Mouse (Mus musculus) forebrain, embryonic 11.5 days (tissue): ENCODE results near the gene Hoxb5. TPM values are rescaled to one million over a fixed set of nuclear protein-coding genes. Genes with fewer than 3 reads are reported as not detected.
A peak's percentile ranks its signal among the peaks of the same experiment; 100 is the strongest.

ENCODE experiments used
- ATAC-seq: fragments of 200-750 bp; cut with Nextera tagmentation; replicated peaks from 2 replicates; pipeline ENCODE4 v1.8.0; 2017; ENCODE audit warnings: moderate TSS enrichment; ENCODE audit not compliant: low FRiP score
- DNase-seq: peaks from one replicate; pipeline ENCODE4 v3.0.0-alpha.2; 2017; ENCODE audit warnings: low spot score
- H3K27ac ChIP-seq: fragments of 300-500 bp; sonication (generic); 2 replicates; pipeline ENCODE4 v1.5.1; 2014; ENCODE audit warnings: low read depth, low read length
- H3K27me3 ChIP-seq: fragments of 300-500 bp; sonication (generic); 2 replicates; pipeline ENCODE4 v1.6.1; 2014; ENCODE audit warnings: mild to moderate bottlenecking, low read length, mixed read lengths; ENCODE audit not compliant: control insufficient read depth, insufficient read depth
- H3K36me3 ChIP-seq: fragments of 300-500 bp; sonication (generic); 2 replicates; pipeline ENCODE4 v1.6.1; 2014; ENCODE audit warnings: mild to moderate bottlenecking, low read length, moderate library complexity, mixed read lengths; ENCODE audit not compliant: control insufficient read depth, insufficient read depth
- H3K4me1 ChIP-seq: fragments of 300-500 bp; sonication (generic); replicated peaks from 2 replicates; pipeline ENCODE4 v1.6.1; 2014; ENCODE audit warnings: low read length, mixed read lengths; ENCODE audit not compliant: control insufficient read depth, insufficient read depth
- H3K4me2 ChIP-seq: fragments of 300-500 bp; sonication (generic); 2 replicates; pipeline ENCODE4 v1.6.1; 2014; ENCODE audit warnings: low read depth, mild to moderate bottlenecking, low read length, moderate library complexity, mixed read lengths; ENCODE audit not compliant: severe bottlenecking
- H3K4me3 ChIP-seq: fragments of 300-500 bp; sonication (generic); 2 replicates; pipeline ENCODE4 v1.5.1; 2014; ENCODE audit warnings: low read depth, low read length
- H3K9ac ChIP-seq: fragments of 300-500 bp; sonication (generic); 2 replicates; pipeline ENCODE4 v1.6.1; 2014; ENCODE audit warnings: low read length
- H3K9me3 ChIP-seq: fragments of 300-500 bp; sonication (generic); 2 replicates; pipeline ENCODE4 v1.6.1; 2016; ENCODE audit warnings: low read length, mixed read lengths; ENCODE audit not compliant: control insufficient read depth
- WGBS: fragments of 180-500 bp; shearing (Covaris S2); extraction: QIAGEN DNeasy Blood & Tissue Kit; methylation state at CpG from one replicate; pipeline ENCODE4 v1.1.7; 2014; 5-methylcytosine and 5-hydroxymethylcytosine counted together
- polyA plus RNA-seq: library from polyadenylated mRNA; unstranded; fragments of >200 nt; fragmentation: Nextera tagmentation; extraction: Ambion mirVana; gene quantifications from 2 replicates; pipeline ENCODE4 v1.2.1, GENCODE M21; 2014

Hoxb5 gene
- polyA plus RNA-seq, 1 experiment from 2014 or later = not detected

- H3K27ac ChIP-seq = no peak overlapping the region
- no peak overlapping the region for H3K9ac ChIP-seq
- H3K27me3 ChIP-seq = peaks cover 100% of the 10 kb centered on the region
- H3K4me3 ChIP-seq = no peak overlapping the region
- H3K36me3 ChIP-seq = no peaks in the 10 kb centered on the region
- WGBS = 2% methylated on average over 31 of the region's 31 CpGs
- peak; percentile 83 for DNase-seq
- H3K4me2 ChIP-seq = no peak overlapping the region; the same call in 1 of the 2 replicates
- 0 out of 2 replicates have a peak, but pooled peaks have one; percentile 46 for ATAC-seq
- no peaks in the 10 kb centered on the region for H3K9me3 ChIP-seq
- peaks cover 3% of the 10 kb centered on the region; the same call in 1 of the 2 replicates for H3K4me1 ChIP-seq
These were observed 8.6 kb downstream of the Hoxb5 start for GRCm38 (mm10) chr11:96311520-96312417.

GRCm38 (mm10) chr11:96313134-96313533, 10.0 kb downstream of the Hoxb5 start:
- Histone ChIP-seq H3K4me1 (peaks cover 3% of the 10 kb centered on the region; the same call in 1 of the 2 replicates), H3K4me2 (no peak overlapping the region), H3K36me3 (no peaks in the 10 kb centered on the region), H3K9me3 (no peaks in the 10 kb centered on the region), H3K4me3 (no peak overlapping the region), H3K27me3 (peaks cover 100% of the 10 kb centered on the region), H3K9ac (no peak overlapping the region), H3K27ac (no peak overlapping the region)
- ATAC-seq (no peak), DNase-seq (no peak)
- WGBS = 25% methylated on average over 2 of the region's 2 CpGs

- H3K27ac ChIP-seq = no peak overlapping the region
- no peak overlapping the region for H3K9ac ChIP-seq
These were observed 10.8 kb downstream of the Hoxb5 start for GRCm38 (mm10) chr11:96313806-96314428.

GRCm38 (mm10) chr11:96314671-96315343, 11.7 kb downstream of the Hoxb5 start:
- ATAC-seq (no peak), DNase-seq (no peak)
- H3K9ac ChIP-seq = no peak overlapping the region
- no peak overlapping the region for H3K27ac ChIP-seq
- WGBS = under 1% methylated on average over 34 of the region's 34 CpGs
- H3K36me3 ChIP-seq = no peaks in the 10 kb centered on the region
- no peak overlapping the region for H3K4me3 ChIP-seq
- peaks cover 8% of the 10 kb centered on the region for H3K4me1 ChIP-seq
- H3K4me2 ChIP-seq = no peak overlapping the region
- no peaks in the 10 kb centered on the region for H3K9me3 ChIP-seq
- peaks cover 100% of the 10 kb centered on the region for H3K27me3 ChIP-seq

More at GRCm38 (mm10) chr11:96313806-96314428, 10.8 kb downstream of the Hoxb5 start:
- Histone ChIP-seq H3K9me3 (no peaks in the 10 kb centered on the region), H3K36me3 (no peaks in the 10 kb centered on the region), H3K4me3 (no peak overlapping the region), H3K4me1 (peaks cover 7% of the 10 kb centered on the region), H3K27me3 (peaks cover 100% of the 10 kb centered on the region), H3K4me2 (no peak overlapping the region)
- DNase-seq (no peak), ATAC-seq (no peak)
- 3% methylated on average over 12 of the region's 12 CpGs for WGBS

- peaks cover 100% of the 10 kb centered on the region for H3K27me3 ChIP-seq
- no peak for DNase-seq
- H3K36me3 ChIP-seq = no peaks in the 10 kb centered on the region
- 1% methylated on average over 5 of the region's 5 CpGs for WGBS
- peaks cover 8% of the 10 kb centered on the region for H3K4me1 ChIP-seq
- H3K27ac ChIP-seq = no peak overlapping the region
- H3K9me3 ChIP-seq = no peaks in the 10 kb centered on the region
- no peak overlapping the region for H3K4me2 ChIP-seq
- no peak for ATAC-seq
- H3K4me3 ChIP-seq = no peak overlapping the region
- no peak overlapping the region for H3K9ac ChIP-seq
These were observed 12.2 kb downstream of the Hoxb5 start for GRCm38 (mm10) chr11:96315344-96315681.

GRCm38 (mm10) chr11:96316696-96317607, 13.8 kb downstream of the Hoxb5 start:
- H3K27ac ChIP-seq = no peak overlapping the region
- WGBS = 5% methylated on average over 18 of the region's 18 CpGs

GRCm38 (mm10) chr11:96317608-96318367, 14.7 kb downstream of the Hoxb5 start, which contains the start of gene Hoxb4:
Gene Hoxb4 (plus strand): TSS chr11:96318267.
- H3K4me1 ChIP-seq = peaks cover 5% of the 10 kb centered on the region
- no peaks in the 10 kb centered on the region for H3K36me3 ChIP-seq
- H3K4me2 ChIP-seq = peak within 1 kb of the TSS; percentile 44; the same call in 1 of the 2 replicates
- H3K9ac ChIP-seq = no peak within 1 kb of the TSS
- ATAC-seq (no peak), DNase-seq (no peak)
- H3K27me3 ChIP-seq = peaks cover 100% of the 10 kb centered on the region
- H3K9me3 ChIP-seq = no peaks in the 10 kb centered on the region
- H3K4me3 ChIP-seq = peak within 1 kb of the TSS; percentile 24
- no peak within 1 kb of the TSS for H3K27ac ChIP-seq
- 1% methylated on average over 28 of the region's 28 CpGs for WGBS

More at GRCm38 (mm10) chr11:96316696-96317607, 13.8 kb downstream of the Hoxb5 start:
- Histone ChIP-seq H3K36me3 (no peaks in the 10 kb centered on the region), H3K4me3 (no peak overlapping the region), H3K27me3 (peaks cover 100% of the 10 kb centered on the region), H3K4me1 (peaks cover 5% of the 10 kb centered on the region), H3K9ac (no peak overlapping the region), H3K9me3 (no peaks in the 10 kb centered on the region), H3K4me2 (no peak overlapping the region)
- ATAC-seq (no peak), DNase-seq (no peak)
